Mouse (Mus musculus) 3T3-L1 (cell line): ENCODE data around the gene Rsu1.

Experiments
- DNase-seq: peaks from one replicate; pipeline ENCODE4 v3.0.0-alpha.2; 2015; ENCODE audit warnings: low read depth, low spot score

Gene Rsu1

GRCm38 (mm10) chr2:13048649-13049048, 222.6 kb downstream of the Rsu1 start:
- DNase-seq = no peak

- no peak for DNase-seq
These were observed 226.7 kb downstream of the Rsu1 start for GRCm38 (mm10) chr2:13044555-13044954.

- DNase-seq = no peak
These were observed 231.4 kb downstream of the Rsu1 start for GRCm38 (mm10) chr2:13039785-13040184.

GRCm38 (mm10) chr2:13038772-13039171, 232.4 kb downstream of the Rsu1 start:
- peak; percentile 61 for DNase-seq
